Mouse (Mus musculus): ENCODE data around the gene Hoxd9. TPM values are rescaled to one million over a fixed set of nuclear protein-coding genes. Genes with fewer than 3 reads are reported as not detected.
A peak's percentile ranks its signal among the peaks of the same experiment; 100 is the strongest.

Gene Hoxd9
- polyA plus RNA-seq, 1 experiment from 2014 or later, result 1.6 TPM

GRCm38 (mm10) chr2:74703317-74703716, 5.8 kb downstream of the Hoxd9 start:
- no peak for TF ChIP-seq CTCF (IDR thresholded peaks at IDR 0.05; ENCODE audit: low read depth)
- Histone ChIP-seq H3K27me3 (replicated peaks; ENCODE audit: control insufficient read depth, insufficient read depth, low read length) (peaks cover 94% of the 10 kb centered on the region), H3K36me3 (ENCODE audit: control insufficient read depth, insufficient read depth) (no peaks in the 10 kb centered on the region), H3K4me3 (ENCODE audit: low read depth, low read length) (no peak overlapping the region), H3K9me3 (ENCODE audit: control insufficient read depth) (no peaks in the 10 kb centered on the region), H3K4me1 (replicated peaks; ENCODE audit: control insufficient read depth, insufficient read depth, low read length) (0 out of 2 replicates have a peak, but pooled peaks cover 2% of the 10 kb centered on the region), H3K9ac (ENCODE audit: low read depth, low read length) (no peak overlapping the region), H3K27ac (ENCODE audit: low read depth, low read length) (no peak overlapping the region), H3K4me2 (replicated peaks; ENCODE audit: low read depth) (no peak overlapping the region)
- WGBS, result 32% methylated on average over 10 of the region's 10 CpGs
- no peak for ATAC-seq

DNA sequence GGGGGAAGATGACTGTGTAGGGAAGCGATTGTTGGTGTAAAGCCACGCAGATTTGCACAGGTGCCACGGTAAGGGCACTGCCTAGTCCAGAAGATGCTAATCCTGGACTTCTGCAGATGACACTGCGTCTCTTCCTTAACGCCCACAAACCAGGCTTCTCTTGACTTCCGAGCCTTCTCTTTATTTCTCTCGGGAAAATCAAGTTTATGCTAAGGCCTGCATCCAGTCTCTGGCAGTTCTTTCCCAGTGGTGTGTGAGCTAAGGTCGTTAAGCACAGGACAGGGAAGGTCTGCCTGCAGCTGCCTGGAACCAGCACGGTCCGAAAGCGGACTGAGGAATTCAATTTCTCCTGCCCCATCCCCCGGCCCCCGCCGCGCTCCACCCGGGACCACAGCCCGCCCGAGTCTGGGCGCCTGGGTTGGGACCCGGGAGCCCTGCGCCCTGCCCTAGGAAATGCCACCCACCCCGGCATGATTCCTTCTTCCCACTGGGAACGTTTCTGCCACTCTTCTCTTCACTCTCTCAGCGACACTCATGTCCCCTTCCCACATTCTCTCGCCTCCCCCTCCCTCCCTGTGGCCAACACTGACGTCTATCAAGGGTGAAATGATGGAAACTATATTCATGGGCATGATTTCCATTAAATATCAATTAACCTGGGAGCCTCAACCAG, 6.3 kb downstream of the Hoxd9 start:
- H3K36me3 ChIP-seq (ENCODE audit: control insufficient read depth, insufficient read depth), result no peaks in the 10 kb centered on the region
- peaks cover 95% of the 10 kb centered on the region for H3K27me3 ChIP-seq (replicated peaks; ENCODE audit: control insufficient read depth, insufficient read depth, low read length)
- H3K4me2 ChIP-seq (replicated peaks; ENCODE audit: low read depth), result peak overlapping the region; percentile 78; the same call in 1 of the 2 replicates
- H3K27ac ChIP-seq (ENCODE audit: low read depth, low read length), result no peak overlapping the region
- no peaks in the 10 kb centered on the region for H3K4me1 ChIP-seq (replicated peaks; ENCODE audit: control insufficient read depth, insufficient read depth, low read length)
- H3K9ac ChIP-seq (ENCODE audit: low read depth, low read length), result no peak overlapping the region
- peak overlapping the region; percentile 55; the same call in 1 of the 2 replicates for H3K4me3 ChIP-seq (ENCODE audit: low read depth, low read length)
- H3K9me3 ChIP-seq (ENCODE audit: control insufficient read depth), result no peaks in the 10 kb centered on the region
- TF ChIP-seq CTCF (IDR thresholded peaks at IDR 0.05; ENCODE audit: low read depth), result no peak
- 15% methylated on average over 26 of the region's 26 CpGs for WGBS
- no peak for ATAC-seq

DNA sequence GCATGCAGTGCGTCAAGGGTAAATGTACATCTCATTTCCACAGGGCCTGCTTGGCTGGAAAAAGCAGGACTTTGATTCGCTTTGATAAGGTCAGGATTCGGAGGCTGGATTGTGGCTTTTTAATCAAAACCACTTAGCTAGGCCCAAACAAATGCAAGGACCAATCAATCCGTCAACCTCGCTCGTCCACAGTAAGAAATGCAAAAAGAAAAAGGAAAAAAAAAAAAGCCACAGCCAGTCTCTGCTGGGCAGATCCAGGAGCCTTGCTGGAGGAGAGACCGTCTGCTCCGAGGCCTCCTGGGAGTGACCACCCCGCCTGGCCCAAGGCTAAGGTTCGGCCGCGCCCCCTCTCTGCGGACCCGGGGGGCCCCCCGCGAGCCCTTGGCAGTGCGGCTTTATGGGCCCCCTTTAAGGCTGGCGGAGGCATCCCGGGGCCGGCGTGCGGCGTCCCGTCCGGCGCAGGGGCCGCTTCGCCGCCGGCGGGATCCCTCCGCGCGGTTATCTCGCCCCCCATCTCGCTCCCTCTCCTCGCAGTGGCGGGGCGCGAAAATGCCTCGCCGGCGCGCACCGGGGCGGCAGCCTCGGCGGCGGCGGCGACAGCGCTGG, 7.0 kb downstream of the Hoxd9 start, which contains the start of gene Hoxd8:
Hoxd8 (plus strand) TSS at position 223 of the 606 bp plus-strand sequence.
- Histone ChIP-seq H3K4me3 (ENCODE audit: low read depth, low read length) (peak within 1 kb of the TSS; percentile 55), H3K9ac (ENCODE audit: low read depth, low read length) (peak within 1 kb of the TSS; percentile 50), H3K9me3 (ENCODE audit: control insufficient read depth) (no peaks in the 10 kb centered on the region), H3K27me3 (replicated peaks; ENCODE audit: control insufficient read depth, insufficient read depth, low read length) (peaks cover 95% of the 10 kb centered on the region), H3K36me3 (ENCODE audit: control insufficient read depth, insufficient read depth) (no peaks in the 10 kb centered on the region), H3K4me2 (replicated peaks; ENCODE audit: low read depth) (peak within 1 kb of the TSS; percentile 78), H3K27ac (ENCODE audit: low read depth, low read length) (peak within 1 kb of the TSS; percentile 60), H3K4me1 (replicated peaks; ENCODE audit: control insufficient read depth, insufficient read depth, low read length) (no peaks in the 10 kb centered on the region)
- WGBS, result under 1% methylated on average over 50 of the region's 52 CpGs
- TF ChIP-seq CTCF (IDR thresholded peaks at IDR 0.05; ENCODE audit: low read depth), result no peak
- ATAC-seq, result 0 out of 2 replicates have a peak, but pooled peaks have one; percentile 19

- H3K4me1 ChIP-seq (replicated peaks; ENCODE audit: control insufficient read depth, insufficient read depth, low read length), result no peaks in the 10 kb centered on the region
- peak overlapping the region; percentile 55 for H3K4me3 ChIP-seq (ENCODE audit: low read depth, low read length)
- H3K27ac ChIP-seq (ENCODE audit: low read depth, low read length), result peak overlapping the region; percentile 60
- peak overlapping the region; percentile 78 for H3K4me2 ChIP-seq (replicated peaks; ENCODE audit: low read depth)
- no peak for TF ChIP-seq CTCF (IDR thresholded peaks at IDR 0.05; ENCODE audit: low read depth)
- H3K9ac ChIP-seq (ENCODE audit: low read depth, low read length), result peak overlapping the region; percentile 50
- peak; percentile 42; the same call in 1 of the 2 replicates for ATAC-seq
- no peaks in the 10 kb centered on the region for H3K9me3 ChIP-seq (ENCODE audit: control insufficient read depth)
- 1% methylated on average over 27 of the region's 66 CpGs for WGBS
- no peaks in the 10 kb centered on the region for H3K36me3 ChIP-seq (ENCODE audit: control insufficient read depth, insufficient read depth)
- H3K27me3 ChIP-seq (replicated peaks; ENCODE audit: control insufficient read depth, insufficient read depth, low read length), result peaks cover 95% of the 10 kb centered on the region
Observed at GRCm38 (mm10) chr2:74704999-74705466, 7.5 kb downstream of the Hoxd9 start.

DNA sequence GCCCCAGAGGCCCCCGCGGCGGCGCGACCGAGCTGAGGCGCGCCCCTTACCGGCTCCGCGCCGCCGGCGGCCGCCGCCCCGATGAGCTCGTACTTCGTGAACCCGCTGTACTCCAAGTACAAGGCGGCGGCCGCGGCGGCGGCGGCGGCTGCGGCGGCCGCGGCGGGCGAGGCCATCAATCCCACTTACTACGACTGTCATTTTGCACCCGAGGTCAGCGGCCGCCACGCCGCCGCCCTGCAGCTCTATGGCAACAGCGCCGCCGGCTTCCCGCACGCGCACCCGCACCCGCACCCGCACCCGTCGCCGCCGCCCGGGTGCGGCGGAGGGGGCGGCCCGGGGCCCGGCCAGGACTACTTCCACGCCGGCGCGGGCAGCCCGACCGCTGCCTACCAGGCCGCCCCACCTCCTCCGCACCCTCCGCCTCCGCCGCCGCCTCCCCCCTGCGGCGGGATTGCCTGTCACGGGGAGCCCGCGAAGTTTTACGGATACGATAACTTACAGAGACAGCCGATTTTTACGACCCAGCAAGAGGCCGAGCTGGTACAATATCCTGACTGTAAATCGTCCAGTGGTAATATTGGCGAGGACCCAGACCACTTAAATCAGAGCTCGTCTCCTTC, 8.1 kb downstream of the Hoxd9 start:
- TF ChIP-seq CTCF (IDR thresholded peaks at IDR 0.05; ENCODE audit: low read depth), result no peak
- Histone ChIP-seq H3K9me3 (ENCODE audit: control insufficient read depth) (no peaks in the 10 kb centered on the region), H3K4me2 (replicated peaks; ENCODE audit: low read depth) (peak overlapping the region; percentile 78), H3K36me3 (ENCODE audit: control insufficient read depth, insufficient read depth) (no peaks in the 10 kb centered on the region), H3K9ac (ENCODE audit: low read depth, low read length) (peak overlapping the region; percentile 50), H3K4me3 (ENCODE audit: low read depth, low read length) (peak overlapping the region; percentile 55), H3K4me1 (replicated peaks; ENCODE audit: control insufficient read depth, insufficient read depth, low read length) (no peaks in the 10 kb centered on the region), H3K27ac (ENCODE audit: low read depth, low read length) (peak overlapping the region; percentile 60), H3K27me3 (replicated peaks; ENCODE audit: control insufficient read depth, insufficient read depth, low read length) (peaks cover 95% of the 10 kb centered on the region)
- WGBS, result under 1% methylated on average over 61 of the region's 85 CpGs
- ATAC-seq, result peak; percentile 34; the same call in 1 of the 2 replicates

- Histone ChIP-seq H3K27ac (ENCODE audit: low read depth, low read length) (no peak overlapping the region), H3K4me1 (replicated peaks; ENCODE audit: control insufficient read depth, insufficient read depth, low read length) (no peaks in the 10 kb centered on the region), H3K36me3 (ENCODE audit: control insufficient read depth, insufficient read depth) (no peaks in the 10 kb centered on the region), H3K9ac (ENCODE audit: low read depth, low read length) (no peak overlapping the region), H3K27me3 (replicated peaks; ENCODE audit: control insufficient read depth, insufficient read depth, low read length) (peaks cover 92% of the 10 kb centered on the region), H3K4me2 (replicated peaks; ENCODE audit: low read depth) (peak overlapping the region; percentile 78; the same call in 1 of the 2 replicates), H3K4me3 (ENCODE audit: low read depth, low read length) (peak overlapping the region; percentile 55), H3K9me3 (ENCODE audit: control insufficient read depth) (no peaks in the 10 kb centered on the region)
- 10% methylated on average over 13 of the region's 13 CpGs for WGBS
- ATAC-seq, result no peak
- no peak for TF ChIP-seq CTCF (IDR thresholded peaks at IDR 0.05; ENCODE audit: low read depth)
Observed at GRCm38 (mm10) chr2:74706393-74706960, 8.9 kb downstream of the Hoxd9 start.
